Mouse (Mus musculus) hindbrain, postnatal 0 days (tissue): ENCODE results near the gene Cryab. TPM values are rescaled to one million over a fixed set of nuclear protein-coding genes. Genes with fewer than 3 reads are reported as not detected.

Experiments
- ATAC-seq: fragments of 200-750 bp; cut with Nextera tagmentation; 2 replicates; pipeline ENCODE4 v1.8.0; 2017; ENCODE audit warnings: mild to moderate bottlenecking, moderate TSS enrichment, moderate library complexity
- DNase-seq: peaks from one replicate; pipeline ENCODE4 v3.0.0-alpha.2; 2015; ENCODE audit warnings: low spot score
- H3K27ac ChIP-seq: fragments of 300-500 bp; sonication (generic); 2 replicates; pipeline ENCODE4 v1.5.1; 2014; ENCODE audit warnings: mild to moderate bottlenecking
- H3K27me3 ChIP-seq: fragments of 300-500 bp; sonication (generic); 2 replicates; pipeline ENCODE4 v1.6.1; 2014; ENCODE audit warnings: low read length, mixed read lengths; ENCODE audit not compliant: insufficient read depth
- H3K36me3 ChIP-seq: fragments of 300-500 bp; sonication (generic); 2 replicates; pipeline ENCODE4 v1.6.1; 2014; ENCODE audit warnings: low read length, mixed read lengths; ENCODE audit not compliant: insufficient read depth
- H3K4me1 ChIP-seq: fragments of 300-500 bp; sonication (generic); 2 replicates; pipeline ENCODE4 v1.6.1; 2014; ENCODE audit warnings: antibody characterized with exemption, low read length, mixed read lengths; ENCODE audit not compliant: insufficient read depth
- H3K4me2 ChIP-seq: fragments of 300-500 bp; sonication (generic); 2 replicates; pipeline ENCODE4 v1.6.1; 2014; ENCODE audit warnings: low read depth, mild to moderate bottlenecking, low read length, moderate library complexity, mixed read lengths
- H3K4me3 ChIP-seq: fragments of 300-500 bp; sonication (generic); 2 replicates; pipeline ENCODE4 v1.5.1; 2014; ENCODE audit warnings: low read length
- H3K9ac ChIP-seq: fragments of 300-500 bp; sonication (generic); replicated peaks from 2 replicates; pipeline ENCODE4 v1.6.1; 2014; ENCODE audit warnings: mild to moderate bottlenecking, low read length, moderate library complexity, mixed read lengths
- H3K9me3 ChIP-seq: fragments of 300-500 bp; sonication (generic); 2 replicates; pipeline ENCODE4 v1.6.1; 2016; ENCODE audit warnings: low read length, mixed read lengths
- CTCF ChIP-seq: IDR thresholded peaks from 2 replicates; pipeline ENCODE4 v1.5.1; 2016; ENCODE audit warnings: antibody characterized with exemption, control low read depth, low read depth
- WGBS: fragments of 180-500 bp; shearing (Covaris S2); extraction: QIAGEN DNeasy Blood & Tissue Kit; methylation state at CpG from one replicate; pipeline ENCODE4 v1.1.7; 2014; 5-methylcytosine and 5-hydroxymethylcytosine counted together
- polyA plus RNA-seq: library from polyadenylated mRNA; unstranded; fragments of >200 nt; fragmentation: Nextera tagmentation; extraction: Ambion mirVana; gene quantifications from 2 replicates; pipeline ENCODE4 v1.2.1, GENCODE M21; 2015
- total RNA-seq: library from RNA; depleted of rRNA; stranded (reverse); fragments of >200 nt; gene quantifications from 2 replicates; pipeline ENCODE4 v1.2.3, GENCODE M21; 2014; rRNA removed

The Cryab gene
- total and polyA plus RNA-seq, 2 experiments from 2014 or later = 9.1 to 31.4 TPM

DNA sequence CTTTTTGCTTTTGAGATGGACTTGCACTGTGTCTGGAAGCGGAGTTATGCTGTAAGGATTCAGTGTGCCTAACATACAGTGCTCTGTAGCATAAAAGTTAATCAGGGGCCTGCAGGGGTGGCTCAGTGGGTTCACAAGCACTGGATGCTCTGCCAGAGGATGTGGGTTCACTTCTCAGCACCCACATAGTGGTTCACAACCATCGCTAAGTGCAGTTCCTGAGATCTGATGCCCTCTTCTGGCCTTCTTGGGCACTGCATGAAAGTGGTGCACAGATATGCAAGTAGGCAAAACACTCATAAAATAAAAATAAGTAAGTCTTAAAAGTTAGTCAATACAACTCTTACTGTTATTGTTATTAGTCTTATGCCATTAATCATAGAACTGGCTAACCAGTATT, 31.0 kb downstream of the Cryab start:
- TF ChIP-seq CTCF = peak; percentile 61
- no peaks in the 10 kb centered on the region for H3K4me1 ChIP-seq
- no peaks in the 10 kb centered on the region for H3K9me3 ChIP-seq
- H3K36me3 ChIP-seq = peaks cover 66% of the 10 kb centered on the region
- no peaks in the 10 kb centered on the region for H3K27me3 ChIP-seq
- peak; percentile 45 for DNase-seq
- H3K9ac ChIP-seq = no peak overlapping the region
- ATAC-seq = no peak
- 72% methylated on average over 2 of the region's 2 CpGs for WGBS
- H3K4me2 ChIP-seq = no peak overlapping the region
- H3K27ac ChIP-seq = no peak overlapping the region
- no peak overlapping the region for H3K4me3 ChIP-seq

DNA sequence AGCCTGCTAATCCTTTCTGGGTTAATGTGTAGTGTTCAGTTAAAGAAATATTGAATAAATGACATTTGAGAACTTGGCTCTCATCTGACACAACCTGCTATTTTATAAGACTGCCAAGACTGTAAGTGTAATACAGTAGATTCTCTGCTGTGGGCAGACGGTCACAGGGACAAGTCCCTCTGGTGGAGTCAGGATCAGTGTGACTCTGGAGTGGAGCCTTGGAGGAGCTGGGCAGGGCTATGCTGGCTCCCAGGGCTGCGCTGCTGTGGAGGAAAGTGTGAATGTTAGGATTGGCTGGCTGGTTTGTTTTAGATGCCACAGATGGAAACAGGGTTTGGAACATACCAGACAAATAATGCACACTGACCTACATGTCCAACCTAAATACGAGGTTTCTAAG, 44.1 kb downstream of the Cryab start:
- no peak overlapping the region for H3K4me3 ChIP-seq
- no peaks in the 10 kb centered on the region for H3K9me3 ChIP-seq
- H3K4me2 ChIP-seq = no peak overlapping the region
- 90% methylated on average over 3 of the region's 3 CpGs for WGBS
- H3K4me1 ChIP-seq = no peaks in the 10 kb centered on the region
- no peak overlapping the region for H3K27ac ChIP-seq
- H3K27me3 ChIP-seq = no peaks in the 10 kb centered on the region
- no peak for TF ChIP-seq CTCF
- peaks cover 19% of the 10 kb centered on the region for H3K36me3 ChIP-seq
- ATAC-seq = no peak
- no peak for DNase-seq
- H3K9ac ChIP-seq = no peak overlapping the region

DNA sequence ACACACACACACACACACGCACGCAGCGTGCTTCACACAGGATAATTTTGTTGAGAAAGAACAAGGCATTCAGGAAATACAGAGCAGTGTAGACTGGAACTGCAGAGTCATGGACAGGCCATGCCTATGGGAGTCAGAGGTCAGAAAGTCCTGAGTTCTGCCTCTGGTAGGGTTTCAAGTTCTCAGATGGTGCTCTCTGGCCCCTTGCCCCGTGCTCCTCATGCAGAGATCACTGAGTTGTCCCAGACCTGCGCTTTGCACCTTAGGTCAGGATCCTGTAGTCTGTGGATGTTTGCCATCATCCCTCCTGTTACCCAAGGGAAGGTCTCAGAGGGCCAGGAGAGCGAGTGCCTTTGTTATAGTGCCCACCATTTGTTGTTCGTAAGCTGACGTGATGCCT, 45.7 kb downstream of the Cryab start:
- WGBS = 86% methylated on average over 8 of the region's 8 CpGs
- H3K27ac ChIP-seq = no peak overlapping the region
- no peak overlapping the region for H3K4me3 ChIP-seq
- DNase-seq = no peak
- H3K36me3 ChIP-seq = peaks cover 26% of the 10 kb centered on the region
- H3K9me3 ChIP-seq = no peaks in the 10 kb centered on the region
- TF ChIP-seq CTCF = no peak
- ATAC-seq = no peak
- H3K4me2 ChIP-seq = no peak overlapping the region
- no peak overlapping the region for H3K9ac ChIP-seq
- no peaks in the 10 kb centered on the region for H3K4me1 ChIP-seq
- H3K27me3 ChIP-seq = no peaks in the 10 kb centered on the region

DNA sequence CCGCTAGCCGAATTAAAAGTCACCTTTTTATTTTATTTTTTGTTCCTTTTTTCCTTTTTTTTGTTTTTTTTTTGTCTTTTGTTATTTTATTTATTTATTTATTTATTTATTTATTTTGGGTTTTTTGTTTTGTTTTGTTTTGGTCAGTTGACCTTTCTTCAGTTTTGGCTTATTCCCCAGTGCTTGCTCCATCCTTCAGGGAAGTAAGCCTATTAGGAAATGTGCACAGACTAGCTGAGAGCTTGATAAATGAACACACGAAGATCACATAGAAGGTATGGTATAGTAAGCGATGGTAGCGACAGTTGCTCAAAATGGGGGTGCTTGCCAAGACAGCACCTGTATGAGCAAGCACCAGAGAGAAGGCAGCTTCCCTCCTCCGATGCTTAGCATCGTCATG, 46.5 kb downstream of the Cryab start:
- no peak for ATAC-seq
- Histone ChIP-seq H3K9me3 (no peaks in the 10 kb centered on the region), H3K4me3 (no peak overlapping the region), H3K27me3 (no peaks in the 10 kb centered on the region), H3K27ac (no peak overlapping the region), H3K4me1 (no peaks in the 10 kb centered on the region), H3K36me3 (peaks cover 25% of the 10 kb centered on the region; the same call in 1 of the 2 replicates), H3K9ac (no peak overlapping the region), H3K4me2 (no peak overlapping the region)
- TF ChIP-seq CTCF = no peak
- DNase-seq = no peak
- WGBS = 95% methylated on average over 7 of the region's 7 CpGs

DNA sequence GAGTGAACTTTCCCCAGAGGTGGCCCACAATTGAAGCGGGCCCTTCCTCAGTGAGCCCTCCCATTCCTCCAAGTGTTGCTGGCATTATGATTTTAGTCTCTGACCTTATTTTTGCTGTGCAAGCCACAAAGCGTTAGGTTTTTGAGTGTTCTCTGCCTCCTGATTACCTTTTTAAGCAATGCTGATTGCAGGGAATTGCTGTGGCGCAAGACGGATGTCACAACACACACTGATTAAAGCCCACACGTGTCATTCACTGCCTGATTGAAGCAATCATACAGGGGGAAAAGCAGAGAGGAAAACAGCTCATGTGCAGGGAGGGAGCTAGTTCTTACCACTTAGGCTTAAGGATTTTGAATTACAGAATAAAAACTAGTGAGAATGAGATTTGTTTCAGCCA, 47.2 kb downstream of the Cryab start:
- TF ChIP-seq CTCF = no peak
- Histone ChIP-seq H3K36me3 (peaks cover 31% of the 10 kb centered on the region), H3K4me2 (no peak overlapping the region), H3K27me3 (no peaks in the 10 kb centered on the region), H3K4me3 (no peak overlapping the region), H3K4me1 (no peaks in the 10 kb centered on the region), H3K9ac (no peak overlapping the region), H3K27ac (no peak overlapping the region), H3K9me3 (no peaks in the 10 kb centered on the region)
- WGBS = 80% methylated on average over 5 of the region's 5 CpGs
- ATAC-seq (no peak), DNase-seq (no peak)

DNA sequence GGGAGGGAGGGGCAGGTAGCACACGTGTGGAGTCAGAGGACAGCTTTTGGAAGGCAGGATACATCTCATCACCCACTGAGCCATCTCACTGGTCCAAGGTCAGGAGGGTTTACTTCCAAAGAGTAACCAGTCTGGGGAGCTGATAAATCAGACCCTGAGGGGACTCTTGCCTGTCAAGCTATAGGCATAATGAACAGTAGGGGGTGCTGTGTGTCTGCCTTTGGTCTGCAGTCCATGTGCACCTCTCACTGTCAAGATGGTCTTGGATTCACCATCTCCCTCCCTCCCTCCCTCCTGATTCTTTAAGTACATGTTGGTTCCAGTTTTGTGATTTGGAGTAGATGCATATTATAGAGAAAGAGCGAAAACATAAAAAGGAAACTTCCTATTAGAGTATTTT, 49.9 kb downstream of the Cryab start:
- H3K9me3 ChIP-seq = no peaks in the 10 kb centered on the region
- peak; percentile 65 for DNase-seq
- WGBS = 66% methylated on average over 2 of the region's 2 CpGs

DNA sequence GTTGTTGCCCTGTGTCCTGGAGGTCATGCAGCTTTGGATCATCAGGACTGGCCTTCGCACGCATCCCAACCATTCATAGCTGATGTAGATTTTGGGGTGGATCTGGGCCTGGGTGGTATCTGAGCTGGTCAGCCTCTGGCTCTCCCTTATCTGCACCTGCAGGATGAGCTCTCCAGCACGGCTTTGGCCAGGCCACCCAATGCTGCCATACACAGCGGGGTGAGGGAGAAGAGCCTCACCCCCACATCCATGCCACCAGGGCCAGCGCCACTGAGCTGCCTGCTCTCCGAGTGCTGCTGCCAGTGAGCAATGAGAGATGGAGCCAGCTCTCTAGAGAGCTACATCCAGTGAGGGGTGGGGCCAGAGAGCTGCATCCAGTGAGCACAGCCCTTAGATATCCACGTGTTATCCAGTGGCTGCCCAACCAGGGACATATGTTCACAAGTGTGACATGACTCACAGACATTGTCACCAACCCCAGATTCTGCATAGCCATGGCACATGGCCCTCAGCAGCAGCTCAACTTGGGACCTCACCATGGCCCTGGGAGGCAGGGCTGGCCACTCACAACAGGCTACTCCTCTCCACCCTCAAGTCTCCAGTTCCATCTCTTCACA, 52.0 kb downstream of the Cryab start:
- H3K36me3 ChIP-seq = peaks cover 47% of the 10 kb centered on the region
- WGBS = 92% methylated on average over 7 of the region's 7 CpGs

More for the DNA sequence above, 49.9 kb downstream of the Cryab start:
- Histone ChIP-seq H3K4me1 (no peaks in the 10 kb centered on the region), H3K36me3 (peaks cover 43% of the 10 kb centered on the region), H3K4me3 (no peak overlapping the region), H3K27me3 (no peaks in the 10 kb centered on the region), H3K4me2 (no peak overlapping the region), H3K27ac (no peak overlapping the region), H3K9ac (no peak overlapping the region)
- peak; percentile 64 for TF ChIP-seq CTCF
- peak; percentile 56; the same call in 1 of the 2 replicates for ATAC-seq

More for the DNA sequence above, 52.0 kb downstream of the Cryab start:
- H3K4me2 ChIP-seq = no peak overlapping the region
- no peak for TF ChIP-seq CTCF
- no peak overlapping the region for H3K27ac ChIP-seq
- no peaks in the 10 kb centered on the region for H3K27me3 ChIP-seq
- no peak overlapping the region for H3K9ac ChIP-seq
- ATAC-seq = no peak
- no peak overlapping the region for H3K4me3 ChIP-seq
- H3K4me1 ChIP-seq = no peaks in the 10 kb centered on the region
- H3K9me3 ChIP-seq = no peaks in the 10 kb centered on the region
- DNase-seq = no peak

Other genes with a start within 250 kb of the Cryab start
- gene Pts, start 222.6 kb upstream of the Cryab start, total RNA-seq = 65.7 and 86.8 TPM in 2 replicates
- gene Pts, start 222.6 kb upstream of the Cryab start, polyA plus RNA-seq = 114 and 115 TPM in 2 replicates
- 17.2 and 21.7 TPM in 2 replicates for gene Il18, start 196.5 kb upstream of the Cryab start, total RNA-seq
- gene Il18, start 196.5 kb upstream of the Cryab start, polyA plus RNA-seq = 38.0 and 39.5 TPM in 2 replicates
- 0.21 and 0.72 TPM in 2 replicates for gene Bco2, start 196.1 kb upstream of the Cryab start, total RNA-seq
- 0.48 and 0.64 TPM in 2 replicates for gene Bco2, start 196.1 kb upstream of the Cryab start, polyA plus RNA-seq
- not detected in 2 replicates for gene Tex12, start 190.0 kb upstream of the Cryab start, total RNA-seq
- gene Tex12, start 190.0 kb upstream of the Cryab start, polyA plus RNA-seq = 0.21 and 0.34 TPM in 2 replicates
- gene Sdhd, start 147.5 kb upstream of the Cryab start, total RNA-seq = 217 and 251 TPM in 2 replicates
- gene Sdhd, start 147.5 kb upstream of the Cryab start, polyA plus RNA-seq = 355 and 363 TPM in 2 replicates
- gene Timm8b, start 147.4 kb upstream of the Cryab start, total RNA-seq = 131 and 165 TPM in 2 replicates
- gene Timm8b, start 147.4 kb upstream of the Cryab start, polyA plus RNA-seq = 442 and 445 TPM in 2 replicates
- 1.2 and 2.6 TPM in 2 replicates for gene Pih1d2, start 134.0 kb upstream of the Cryab start, total RNA-seq
- 5.5 and 7.7 TPM in 2 replicates for gene Pih1d2, start 134.0 kb upstream of the Cryab start, polyA plus RNA-seq
- gene Nkapd1, start 133.9 kb upstream of the Cryab start, total RNA-seq = 10.7 and 15.0 TPM in 2 replicates
- 20.2 and 21.2 TPM in 2 replicates for gene Nkapd1, start 133.9 kb upstream of the Cryab start, polyA plus RNA-seq
- gene Dlat, start 91.5 kb upstream of the Cryab start, total RNA-seq = 72.2 and 77.4 TPM in 2 replicates
- 65.1 and 69.2 TPM in 2 replicates for gene Dlat, start 91.5 kb upstream of the Cryab start, polyA plus RNA-seq
- gene Dixdc1, start 11.8 kb upstream of the Cryab start, total RNA-seq = 40.3 and 50.7 TPM in 2 replicates
- gene Dixdc1, start 11.8 kb upstream of the Cryab start, polyA plus RNA-seq = 24.4 and 26.0 TPM in 2 replicates
- gene 2310030G06Rik, start 4.8 kb upstream of the Cryab start, total RNA-seq = 0.79 and 2.4 TPM in 2 replicates
- gene 2310030G06Rik, start 4.8 kb upstream of the Cryab start, polyA plus RNA-seq = 2.7 and 3.0 TPM in 2 replicates
- gene Hspb2, start 1.0 kb downstream of the Cryab start, total RNA-seq = 5.4 TPM in 1 of 2 replicates, not detected in the other
- 2.2 and 2.9 TPM in 2 replicates for gene Hspb2, start 1.0 kb downstream of the Cryab start, polyA plus RNA-seq
- gene Fdxacb1, start 16.9 kb downstream of the Cryab start, total RNA-seq = 8.9 and 11.7 TPM in 2 replicates
- 9.6 and 12.0 TPM in 2 replicates for gene Fdxacb1, start 16.9 kb downstream of the Cryab start, polyA plus RNA-seq
- 92.7 and 94.0 TPM in 2 replicates for gene Alg9, start 23.7 kb downstream of the Cryab start, total RNA-seq
- 46.4 and 49.9 TPM in 2 replicates for gene Alg9, start 23.7 kb downstream of the Cryab start, polyA plus RNA-seq
- gene 1110032A03Rik, start 24.2 kb downstream of the Cryab start, total RNA-seq = 39.1 and 42.3 TPM in 2 replicates
- gene 1110032A03Rik, start 24.2 kb downstream of the Cryab start, polyA plus RNA-seq = 66.2 and 75.0 TPM in 2 replicates
- gene Ppp2r1b, start 94.0 kb downstream of the Cryab start, total RNA-seq = 18.8 and 23.5 TPM in 2 replicates
- gene Ppp2r1b, start 94.0 kb downstream of the Cryab start, polyA plus RNA-seq = 31.4 and 32.8 TPM in 2 replicates